Mouse (Mus musculus) cerebellum, adult 11 months (tissue): ENCODE measurements around the gene Pfkl.
"Not testable (repeated sequence)": the region's sequence is repeated elsewhere in the genome, so short reads cannot be mapped to it uniquely, and the experiment has no call there.

Source experiments
- DNase-seq: peaks from one replicate; pipeline ENCODE4 v3.0.0; 2022

Pfkl gene

DNA sequence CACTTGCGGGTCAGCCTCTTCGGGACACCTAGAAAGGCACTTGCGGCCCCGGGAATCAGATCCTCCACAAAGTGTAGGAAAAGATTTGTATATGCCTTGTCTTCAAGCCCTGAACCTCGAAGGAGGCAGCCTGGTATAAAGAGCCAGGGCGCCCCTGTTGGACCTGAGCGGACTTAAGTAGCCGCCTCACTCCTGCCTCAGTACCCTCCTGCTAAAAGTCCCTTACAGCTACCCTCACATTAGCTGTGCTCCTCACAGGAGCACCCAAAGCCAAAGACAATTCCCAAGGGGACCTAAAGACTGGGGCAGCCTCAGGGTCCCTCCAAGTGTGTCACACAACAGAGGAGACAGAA is 39.9 kb downstream of the Pfkl start:
- no peak for DNase-seq

- peak; percentile 73 for DNase-seq
Measured at GRCm38 (mm10) chr10:77969274-77969972, 40.5 kb downstream of the Pfkl start.

DNA sequence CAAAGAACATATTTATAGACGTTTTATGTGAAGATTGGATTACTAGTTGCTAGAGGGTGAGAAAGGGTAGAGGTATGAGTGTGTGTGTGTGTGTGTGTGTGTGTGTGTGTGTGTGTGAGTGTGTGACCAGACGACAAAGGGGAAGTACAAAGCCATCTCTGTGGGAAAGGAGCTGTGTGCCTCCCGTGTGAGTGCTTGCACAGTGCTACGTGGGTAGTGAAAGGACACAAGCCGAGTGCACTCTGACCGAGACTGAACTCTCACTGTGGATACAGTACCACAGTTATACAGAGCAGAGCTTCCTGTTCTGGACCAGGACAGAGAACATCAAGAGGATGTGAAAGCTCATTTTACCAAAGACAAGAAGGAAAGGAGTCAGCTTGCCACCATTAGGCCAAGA is 45.9 kb downstream of the Pfkl start:
- DNase-seq = no peak

GRCm38 (mm10) chr10:77962725-77963124 is 47.2 kb downstream of the Pfkl start:
- no peak for DNase-seq

GRCm38 (mm10) chr10:77950468-77950867 is 59.4 kb downstream of the Pfkl start:
- DNase-seq = not testable (repeated sequence)

DNA sequence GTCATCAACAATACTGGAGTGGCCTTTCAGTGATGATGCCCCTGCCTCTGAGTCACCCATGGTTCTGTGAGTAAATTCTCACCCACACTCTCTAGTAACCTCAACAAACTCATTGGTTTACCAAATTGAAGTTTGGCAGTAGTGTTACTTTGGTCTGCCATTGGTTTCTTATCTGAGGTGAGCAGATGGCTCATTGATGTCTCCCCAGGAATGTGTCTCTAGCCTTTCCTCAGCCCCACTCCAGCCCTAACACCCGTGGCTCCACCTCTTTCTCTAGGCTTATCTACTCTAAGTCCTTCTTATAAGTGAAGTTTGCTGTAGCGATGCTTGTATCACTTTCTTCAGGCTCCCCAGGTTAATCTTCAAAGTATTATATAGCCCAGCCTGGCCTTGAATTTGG is 70.2 kb downstream of the Pfkl start:
- no peak for DNase-seq
